Mouse (Mus musculus): ENCODE measurements around the gene 9930111J21Rik2.
"Not testable (repeated sequence)": the region's sequence is repeated elsewhere in the genome, so short reads cannot be mapped to it uniquely, and the experiment has no call there.

9930111J21Rik2 gene

DNA sequence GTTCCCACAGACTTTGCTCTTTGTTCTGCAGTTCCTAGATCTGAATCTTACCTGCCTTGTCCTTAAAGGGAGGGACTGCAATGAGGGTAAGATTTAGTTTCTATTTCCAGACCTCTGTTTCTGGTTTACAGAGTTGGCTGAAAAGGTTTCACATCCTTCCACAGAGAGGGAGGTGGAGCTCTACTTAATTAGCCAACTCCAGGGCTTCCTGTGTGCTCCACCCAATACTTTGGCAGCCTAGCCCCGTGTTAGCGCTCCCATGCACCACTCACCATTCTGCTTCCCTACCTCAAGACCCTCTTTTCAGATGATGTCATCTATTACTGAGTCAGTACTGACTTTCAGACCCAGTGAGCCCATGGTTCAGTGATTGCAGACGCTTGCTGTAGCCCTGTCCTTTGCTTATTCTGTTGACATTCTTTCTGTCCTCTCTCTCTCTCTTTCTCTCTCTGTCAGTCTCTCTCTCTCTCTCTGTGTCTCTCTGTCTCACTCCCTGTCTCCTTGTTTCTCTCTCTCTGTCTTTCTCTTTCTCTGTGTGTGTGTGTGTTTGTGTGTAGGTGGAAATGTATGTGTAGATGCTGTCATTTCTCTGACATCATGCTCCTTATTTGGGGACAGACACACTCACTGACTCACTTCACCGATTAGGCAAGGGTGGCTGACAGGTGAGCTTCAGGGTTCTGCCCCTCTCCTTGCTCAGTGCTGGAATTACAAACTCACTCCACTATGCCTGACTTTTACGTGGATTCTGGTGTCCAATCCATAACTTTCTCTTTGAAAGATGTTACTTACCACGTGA lies at the start of gene 9930111J21Rik2:
9930111J21Rik2 (minus strand) TSS at position 150 of the 799 bp plus-strand sequence.
- DNase-seq (ENCODE audit: low read depth) = not testable (repeated sequence)

DNA sequence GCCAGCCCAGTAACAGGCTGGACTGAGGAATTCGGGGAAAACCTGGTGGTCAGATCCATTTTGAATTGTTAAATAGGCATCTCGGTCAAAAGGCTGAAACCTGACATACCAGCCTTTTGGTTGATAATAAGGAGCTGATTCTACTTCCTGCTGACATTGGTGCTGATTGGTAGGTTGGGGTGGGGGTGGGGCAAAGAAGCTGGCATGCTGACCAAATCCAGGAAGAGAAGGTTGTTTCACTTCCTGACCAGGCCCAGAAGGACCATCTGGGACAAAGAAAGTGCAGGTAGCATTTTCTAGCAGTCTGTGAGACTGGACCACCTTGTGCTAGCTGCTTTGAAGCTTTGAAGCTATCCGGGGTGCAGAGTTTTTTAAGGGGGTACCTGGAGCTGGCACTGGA lies 49.4 kb upstream of the 9930111J21Rik2 start:
- no peak for DNase-seq (ENCODE audit: low read depth)

- DNase-seq (ENCODE audit: low read depth) = no peak
These were observed 44.3 kb upstream of the 9930111J21Rik2 start for GRCm38 (mm10) chr11:49095367-49095766.

GRCm38 (mm10) chr11:49093861-49094660 lies 43.0 kb upstream of the 9930111J21Rik2 start:
- no peak for DNase-seq (ENCODE audit: low read depth)

- DNase-seq (ENCODE audit: low read depth) = no peak
These were observed 41.7 kb upstream of the 9930111J21Rik2 start for GRCm38 (mm10) chr11:49092786-49093185.

DNA sequence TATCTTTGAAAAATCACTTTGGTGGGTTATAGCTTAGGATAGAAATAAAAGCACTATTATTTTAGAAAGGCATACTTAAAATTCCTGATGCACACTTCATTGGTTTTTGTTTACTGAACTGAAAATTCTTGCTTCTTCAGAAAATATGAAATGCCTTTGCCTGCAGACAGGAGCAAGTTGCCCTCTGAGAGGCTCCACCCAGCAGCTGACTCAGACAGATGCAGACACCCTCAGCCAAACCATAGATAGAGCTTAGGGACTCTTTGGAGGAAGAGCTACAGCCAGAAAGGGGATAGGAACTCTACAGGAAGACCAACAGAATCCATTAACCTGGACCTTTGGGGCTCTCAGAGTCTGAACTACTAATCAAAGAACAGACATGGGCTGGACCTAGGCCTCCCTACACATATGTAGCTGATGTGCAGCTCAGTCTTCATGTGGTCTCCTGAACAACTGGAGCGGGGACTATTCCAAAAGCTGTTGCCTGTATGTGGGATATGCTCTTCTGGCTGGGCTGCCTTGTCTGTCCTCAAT lies 41.1 kb upstream of the 9930111J21Rik2 start:
- peak; percentile 55 for DNase-seq (ENCODE audit: low read depth)

- DNase-seq (ENCODE audit: low read depth) = no peak
These were observed 40.1 kb upstream of the 9930111J21Rik2 start for GRCm38 (mm10) chr11:49091171-49091570.

DNA sequence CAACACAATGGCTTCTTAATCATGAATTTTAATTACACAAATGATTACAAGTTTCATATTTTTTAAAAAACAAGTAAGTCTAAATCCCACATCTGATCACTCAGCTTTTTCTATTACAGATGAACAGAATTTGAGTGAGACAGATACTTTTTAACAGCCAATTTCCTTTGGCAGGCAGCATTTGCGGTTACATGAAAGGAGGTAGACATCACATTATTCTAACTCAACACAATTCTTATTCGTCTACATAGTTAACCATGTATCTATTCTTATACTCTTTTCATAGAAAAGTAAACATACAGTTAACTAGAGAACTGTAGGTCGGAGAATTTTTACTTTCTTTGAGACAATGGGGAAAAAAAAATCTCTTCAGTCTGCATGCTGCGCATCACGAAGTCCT lies 39.5 kb upstream of the 9930111J21Rik2 start:
- DNase-seq (ENCODE audit: low read depth) = no peak

DNA sequence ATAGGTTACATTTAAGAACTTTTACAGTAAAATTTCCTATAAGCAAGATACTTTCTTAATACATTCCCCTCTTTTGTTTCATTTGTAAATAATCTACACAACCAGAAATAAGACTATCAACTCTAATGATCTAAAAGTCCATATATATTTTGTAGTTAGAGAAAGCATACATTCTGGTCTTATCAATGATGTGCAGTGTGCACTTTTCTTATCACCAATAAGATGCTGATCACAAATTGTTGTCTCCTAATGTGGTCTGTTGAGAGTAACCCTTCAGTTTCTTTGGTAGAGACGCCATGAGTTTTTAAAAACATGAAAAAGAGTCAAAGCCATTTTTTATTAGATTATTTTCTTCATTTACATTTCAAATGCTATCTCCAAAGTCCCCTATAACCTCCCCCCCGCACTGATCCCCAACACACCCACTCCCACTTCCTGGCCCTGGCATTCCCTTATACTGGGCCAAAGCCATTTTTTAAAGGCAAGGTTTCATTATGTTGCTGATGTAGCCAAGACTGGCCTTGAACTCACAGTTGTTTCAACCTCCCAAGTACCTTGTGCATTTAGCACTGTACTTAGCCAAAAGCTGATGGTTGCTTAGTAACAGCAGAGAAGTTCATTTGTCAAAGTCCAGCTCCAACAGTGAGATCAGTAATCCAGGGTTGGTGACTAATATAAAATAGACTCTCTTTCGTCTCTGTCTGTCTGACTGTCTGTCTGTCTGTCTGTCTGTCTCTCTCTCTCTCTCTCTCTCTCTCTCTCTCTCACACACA lies 38.9 kb upstream of the 9930111J21Rik2 start:
- DNase-seq (ENCODE audit: low read depth) = peak; percentile 63

DNA sequence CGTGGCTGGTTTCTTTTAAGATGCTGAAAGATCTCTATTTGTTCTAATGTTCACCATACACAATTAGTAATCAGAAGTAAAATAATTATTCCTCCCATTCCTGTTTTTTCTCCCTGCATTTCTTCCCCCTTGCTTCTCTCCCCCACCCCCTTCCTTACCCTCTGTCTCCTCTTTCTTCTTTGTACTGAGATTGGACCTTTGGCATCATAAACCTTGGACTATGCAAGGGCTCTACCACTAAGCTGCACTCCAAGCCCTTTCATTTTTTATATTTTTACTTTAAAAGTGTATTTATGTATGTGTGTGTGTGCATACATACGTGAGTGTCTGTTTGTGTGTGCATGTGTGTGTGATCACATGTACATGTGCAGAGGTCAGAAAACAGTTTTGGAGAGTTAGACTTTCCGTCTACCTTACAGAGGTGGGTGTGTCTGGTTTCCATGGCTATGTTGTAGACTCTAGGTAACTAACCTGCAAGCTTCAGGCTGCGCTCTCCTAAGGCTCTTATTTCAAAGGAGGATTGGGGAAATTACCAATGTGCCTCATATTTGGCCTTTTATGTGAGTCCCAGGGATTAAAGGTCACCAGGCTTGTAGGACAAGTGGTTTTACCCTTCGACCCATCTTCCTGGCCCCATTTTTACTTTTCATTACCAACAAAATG lies 38.1 kb upstream of the 9930111J21Rik2 start:
- no peak for DNase-seq (ENCODE audit: low read depth)

DNA sequence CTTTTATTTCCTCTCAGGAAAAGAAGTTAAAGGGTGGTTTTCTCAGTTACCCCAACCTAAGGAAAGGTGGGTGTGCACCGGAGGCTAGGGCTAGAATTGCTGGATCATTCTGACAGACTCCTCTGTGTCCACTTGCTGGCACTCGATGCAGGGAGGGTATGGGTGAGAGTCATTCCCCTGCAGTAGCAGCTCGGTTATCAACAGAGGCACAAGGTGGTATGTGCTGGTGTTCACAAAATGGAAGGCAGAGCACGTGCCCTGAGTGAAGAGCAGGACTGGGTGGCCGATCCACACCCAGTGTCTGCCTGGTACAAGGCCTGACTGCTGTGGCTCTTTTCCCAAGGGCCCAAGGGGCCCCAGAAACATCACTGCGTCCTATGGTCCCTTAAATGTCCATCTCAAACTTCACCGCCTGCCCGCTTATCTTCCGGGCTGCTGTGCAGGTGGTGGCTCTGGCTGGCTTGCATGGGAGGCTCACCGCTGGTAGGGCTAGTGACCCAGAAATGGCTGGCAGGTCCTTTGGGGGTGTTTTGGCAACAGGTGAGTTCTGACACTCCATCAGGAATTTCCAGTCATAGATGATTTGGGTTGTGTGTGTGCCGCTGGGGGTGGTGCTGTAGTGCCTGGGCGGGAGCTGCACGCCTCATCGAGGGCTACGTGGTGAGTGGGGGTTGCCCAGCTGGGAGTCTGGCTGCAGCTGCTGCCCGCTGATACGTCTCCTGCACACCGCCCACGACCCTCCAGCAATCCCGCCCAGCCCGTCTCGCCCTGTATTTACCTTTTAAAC lies 37.0 kb upstream of the 9930111J21Rik2 start:
- no peak for DNase-seq (ENCODE audit: low read depth)

GRCm38 (mm10) chr11:49086858-49087361 lies 35.9 kb upstream of the 9930111J21Rik2 start:
- DNase-seq (ENCODE audit: low read depth) = no peak

GRCm38 (mm10) chr11:49084875-49085274 lies 33.8 kb upstream of the 9930111J21Rik2 start:
- DNase-seq (ENCODE audit: low read depth) = peak; percentile 68

- DNase-seq (ENCODE audit: low read depth) = no peak
These were observed 33.3 kb upstream of the 9930111J21Rik2 start for GRCm38 (mm10) chr11:49084385-49084784.

DNA sequence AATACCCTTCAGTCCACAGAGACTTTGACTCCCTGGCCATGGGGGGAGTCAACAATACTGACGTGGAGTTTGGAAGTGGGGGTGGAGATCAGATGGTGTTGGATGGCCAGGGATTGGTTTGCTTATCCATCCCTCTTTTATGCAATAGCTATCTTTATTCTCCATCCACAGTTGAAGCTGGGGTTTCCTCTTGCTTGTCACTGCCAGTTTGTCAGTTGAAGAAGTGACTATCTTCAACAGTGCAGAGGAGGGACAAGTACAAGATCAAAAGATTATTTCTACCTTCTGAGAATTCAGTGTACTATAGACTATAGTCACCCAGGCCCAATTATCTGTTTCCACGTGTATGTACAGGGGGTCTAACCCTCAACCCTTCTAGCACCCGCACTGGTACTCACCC lies 32.8 kb upstream of the 9930111J21Rik2 start:
- DNase-seq (ENCODE audit: low read depth) = no peak

DNA sequence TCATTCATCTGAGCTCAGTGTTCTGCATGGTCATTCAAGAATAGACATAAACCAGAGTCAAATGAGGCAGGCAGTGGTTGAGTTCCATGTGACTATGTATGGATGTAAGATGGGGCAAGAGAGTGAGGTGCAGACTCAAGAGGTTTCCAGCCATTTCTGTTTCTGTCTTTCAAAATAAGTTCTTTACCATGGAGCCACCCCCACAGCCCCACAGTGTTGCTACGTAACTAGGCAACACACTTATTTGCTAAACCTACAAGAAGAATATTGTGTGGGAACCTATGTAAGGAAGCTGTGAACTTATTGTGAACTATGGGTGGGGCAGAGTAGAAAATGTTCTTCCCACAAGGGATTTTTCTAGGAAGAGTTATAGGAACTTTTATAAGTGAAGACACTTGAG lies 32.1 kb upstream of the 9930111J21Rik2 start:
- no peak for DNase-seq (ENCODE audit: low read depth)

DNA sequence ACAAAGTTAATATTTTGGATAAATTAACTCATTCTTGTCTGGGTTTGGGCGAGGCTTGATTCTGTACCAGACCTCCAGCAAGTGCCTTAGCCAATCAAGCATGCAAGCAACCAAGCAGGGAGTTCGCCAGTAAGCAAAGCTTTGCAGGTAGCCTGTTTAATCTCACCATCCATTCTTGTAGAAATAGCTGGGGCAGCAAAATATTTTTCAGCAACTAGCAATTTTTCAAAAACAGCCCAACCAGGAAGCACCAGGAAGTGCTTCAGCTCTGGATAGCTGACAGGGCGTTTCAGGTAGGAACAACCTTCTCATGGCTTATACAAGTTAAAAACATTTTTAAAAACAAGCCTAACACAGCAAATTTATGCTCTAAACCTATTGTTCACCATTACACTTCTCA lies 30.8 kb upstream of the 9930111J21Rik2 start:
- no peak for DNase-seq (ENCODE audit: low read depth)

DNA sequence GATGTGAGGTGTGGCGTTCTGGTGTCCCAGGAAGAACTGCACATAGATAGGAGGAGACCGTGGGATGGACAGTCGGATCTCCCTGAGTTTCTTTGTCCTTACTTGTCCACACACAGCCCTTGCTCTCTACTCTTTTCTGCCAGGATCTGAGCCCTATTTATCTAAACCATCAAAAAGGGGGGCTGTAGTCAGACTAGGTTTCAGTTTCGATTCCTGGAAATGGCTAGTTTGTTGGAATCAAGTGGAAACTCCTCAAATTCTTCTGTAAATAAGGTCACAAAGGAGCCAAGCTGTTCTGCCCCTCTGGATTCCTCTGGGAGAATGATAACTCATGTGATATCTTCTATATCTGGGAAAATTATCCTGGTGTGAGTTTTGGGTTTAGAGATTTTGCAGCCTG lies 30.3 kb upstream of the 9930111J21Rik2 start:
- peak; percentile 62 for DNase-seq (ENCODE audit: low read depth)

DNA sequence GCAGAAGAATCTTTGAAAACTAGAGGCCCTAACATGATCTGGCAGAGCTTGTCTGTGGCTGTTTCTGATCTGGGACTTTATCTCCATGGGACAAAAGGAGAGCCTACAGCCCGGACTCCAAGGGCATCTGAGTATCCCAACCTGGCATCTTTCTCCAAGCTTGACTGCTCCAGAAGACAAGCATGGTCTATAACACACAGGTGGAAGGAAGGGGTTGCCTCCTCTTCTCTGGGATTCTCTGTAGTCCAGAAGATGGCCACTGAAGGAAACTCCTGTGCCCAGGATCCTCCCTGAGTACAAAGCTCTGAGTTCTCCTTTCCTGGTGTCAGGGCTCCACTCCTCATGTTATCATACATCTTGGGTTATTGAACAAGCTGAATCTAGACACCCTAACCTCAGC lies 29.6 kb upstream of the 9930111J21Rik2 start:
- DNase-seq (ENCODE audit: low read depth) = no peak

DNA sequence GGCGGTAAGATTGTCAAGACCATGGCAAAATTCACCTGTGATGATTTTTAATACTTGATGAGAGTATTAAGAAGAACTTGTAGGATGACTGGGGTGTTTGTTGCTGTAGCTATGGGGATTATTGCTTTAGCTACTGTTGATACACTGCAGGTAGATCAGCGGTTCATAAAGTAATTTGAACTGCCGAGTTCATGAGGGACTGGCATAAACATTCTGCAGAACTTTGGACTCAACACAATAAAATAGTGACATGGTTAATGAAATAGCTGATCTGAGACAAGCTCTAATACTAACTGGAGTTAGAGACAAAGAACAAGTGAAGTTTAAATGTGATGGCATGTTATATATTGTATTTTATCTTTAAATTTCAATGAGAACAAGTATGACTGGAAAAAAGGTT lies 27.7 kb upstream of the 9930111J21Rik2 start:
- no peak for DNase-seq (ENCODE audit: low read depth)

GRCm38 (mm10) chr11:49077012-49077411 lies 26.0 kb upstream of the 9930111J21Rik2 start:
- no peak for DNase-seq (ENCODE audit: low read depth)

All from NIH3T3 (cell line).